Mouse (Mus musculus) left cerebral cortex, adult 2 months (tissue): Measurements from ENCODE around the gene Rab24. TPM values are rescaled to one million over a fixed set of nuclear protein-coding genes. Genes with fewer than 3 reads are reported as not detected.
A peak's percentile ranks its signal among the peaks of the same experiment; 100 is the strongest.

Source experiments
- DNase-seq, 2 experiments: peaks; one replicate each; pipeline ENCODE4 v3.0.0; 2021 to 2022; ENCODE audit warnings: low spot score in 2 of 2, mixed read lengths in 1 of 2; ENCODE audit errors: extremely low spot score in 1 of 2
- H3K27ac ChIP-seq: fragments of 200-600 bp; 2 replicates; pipeline ENCODE4 v1.8.1; 2022
- H3K4me3 ChIP-seq: fragments of 200-600 bp; 2 replicates; pipeline ENCODE4 v1.8.1; 2022
- CTCF ChIP-seq: fragments of 200-600 bp; IDR thresholded peaks from 2 replicates; pipeline ENCODE4 v1.8.1; 2022; ENCODE audit warnings: antibody characterized with exemption, mild to moderate bottlenecking, moderate library complexity
- intact Hi-C: fragments of 180-260 bp; cut with DNase I; formaldehyde crosslinking; loops from one replicate; pipeline ENCODE4 v1.15.1; 2025
- long read RNA-seq, 2 experiments: library from polyadenylated mRNA; stranded (forward); transcript quantifications; one replicate each; pipeline ENCODE4 v2.0.0; 2021; ENCODE audit warnings: borderline mapping rate in 2 of 2
- total RNA-seq, 2 experiments: library from RNA; stranded (reverse); gene quantifications; 2 replicates each; pipeline ENCODE4 v1.2.3; 2021

The Rab24 gene
- total RNA-seq: 10 to 100 TPM; 83.8 to 87.0 TPM
- long read RNA-seq, experiment 1, transcript Rab24-201 (8 exons, 1,168 nt): major isoform, 63 of 91 reads
- long read RNA-seq, experiment 1, partial matches to known transcripts: 4 of 91 reads
- long read RNA-seq, experiment 1, other reads (novel, unspliced or antisense): 23 of 91 reads
- long read RNA-seq, experiment 2, transcript Rab24-201 (8 exons, 1,168 nt): major isoform, 33 of 72 reads
- long read RNA-seq, experiment 2, partial matches to known transcripts: 6 of 72 reads
- long read RNA-seq, experiment 2, other reads (novel, unspliced or antisense): 33 of 72 reads

- intact Hi-C loops: no loop called here
- Histone ChIP-seq H3K27ac (peak within 1 kb of the TSS; percentile 83), H3K4me3 (peak within 1 kb of the TSS; percentile 72)
- peak; percentile 86 to 90 for DNase-seq
- TF ChIP-seq CTCF: no peak
These were observed at the start of gene Rab24 for GRCm38 (mm10) chr13:55321434-55322129. Rab24 (minus strand) TSS chr13:55321946.

GRCm38 (mm10) chr13:55371007-55371681 lies 49.4 kb upstream of the Rab24 start:
- intact Hi-C loops: no loop called here
- H3K4me3 ChIP-seq: no peak overlapping the region
- no peak overlapping the region for H3K27ac ChIP-seq
- TF ChIP-seq CTCF: no peak
- DNase-seq: no peak

DNA sequence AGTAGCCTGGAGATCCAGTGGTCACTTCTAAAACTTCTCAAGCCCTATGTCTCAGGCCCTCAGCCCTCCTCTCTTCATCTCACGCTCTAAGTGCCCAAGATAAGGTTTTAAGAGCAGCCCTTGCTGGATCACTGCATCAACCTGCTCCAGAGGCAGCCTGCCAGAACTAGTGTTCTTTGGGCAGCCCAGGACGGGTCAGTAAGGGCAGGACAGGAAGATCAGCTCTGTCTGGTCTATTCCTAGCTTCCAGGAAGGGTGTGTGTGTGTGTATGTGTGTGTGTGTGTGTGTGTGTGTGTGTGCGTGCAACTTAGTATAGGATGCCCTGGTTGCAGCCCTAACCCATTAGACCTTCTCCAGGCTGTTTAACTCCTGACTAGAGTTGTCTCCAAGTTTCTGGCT lies 48.5 kb upstream of the Rab24 start:
- Histone ChIP-seq H3K4me3 (peak overlapping the region; percentile 50), H3K27ac (peak overlapping the region; percentile 48)
- DNase-seq: no peak
- intact Hi-C loops: no loop called here
- no peak for TF ChIP-seq CTCF

- Histone ChIP-seq H3K27ac (peak within 1 kb of the TSS; percentile 48), H3K4me3 (peak within 1 kb of the TSS; percentile 50)
- TF ChIP-seq CTCF: no peak
- intact Hi-C loops: no loop called here
- peak; percentile 47 to 52 for DNase-seq
These were observed 47.9 kb upstream of the Rab24 start, which contains the start of gene Rgs14 for GRCm38 (mm10) chr13:55369531-55370114. Rgs14 (plus strand) TSS chr13:55369732.

DNA sequence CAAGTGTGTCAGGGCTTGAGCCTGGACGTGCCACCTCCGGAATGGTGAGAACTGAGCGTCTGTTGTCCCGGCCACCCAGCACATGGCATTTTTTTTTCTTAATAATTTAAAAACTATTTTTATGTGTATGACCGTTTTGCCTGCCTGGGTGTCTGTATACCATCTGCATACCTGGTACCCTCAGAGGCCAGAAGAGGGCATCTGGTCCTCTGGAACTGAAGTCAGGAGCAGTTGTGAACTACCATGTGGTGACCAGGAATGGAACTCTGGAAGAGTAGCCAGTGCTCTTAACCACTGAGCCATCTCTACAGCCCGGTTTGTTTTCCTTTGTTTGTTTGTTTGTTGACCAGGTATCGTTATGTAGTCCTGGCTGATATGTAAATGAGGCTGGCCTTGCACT lies 46.7 kb upstream of the Rab24 start:
- DNase-seq: no peak
- intact Hi-C loops: no loop called here
- Histone ChIP-seq H3K4me3 (no peak overlapping the region), H3K27ac (no peak overlapping the region)
- no peak; the same call in 1 of the 2 replicates for TF ChIP-seq CTCF

DNA sequence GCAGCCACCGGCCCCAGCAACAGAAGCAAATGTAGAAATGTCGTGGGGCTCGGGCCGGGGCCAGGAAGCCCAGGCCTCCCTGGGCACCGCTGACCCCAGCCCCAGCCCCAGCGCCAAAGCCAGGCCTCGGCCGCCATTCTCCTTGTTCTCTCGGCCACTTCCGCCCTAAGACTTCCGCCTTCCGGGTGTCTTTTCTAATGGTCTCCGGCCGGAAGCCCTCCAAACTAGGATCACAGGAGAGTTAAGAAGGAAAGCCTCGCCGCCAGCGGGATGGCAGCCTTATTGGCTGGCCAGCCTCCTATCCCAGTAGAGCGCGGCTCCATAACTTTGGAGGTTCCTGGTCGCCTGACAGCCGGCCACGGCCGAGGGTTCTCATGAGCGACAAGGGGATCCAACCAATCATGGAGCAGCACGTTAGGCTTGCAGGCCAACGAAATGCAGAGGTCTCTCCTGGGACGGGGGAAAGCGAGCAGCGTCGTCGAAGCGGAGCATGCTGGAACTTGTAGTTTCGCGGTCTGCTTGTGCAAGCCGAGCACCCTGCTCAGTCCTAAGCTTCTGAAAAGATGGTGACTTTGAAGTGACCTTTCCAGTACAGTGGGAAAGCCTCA lies 40.8 kb upstream of the Rab24 start, which contains the start of gene Lman2:
Lman2 (minus strand) TSS at position 331 of the 608 bp plus-strand sequence.
- peak within 1 kb of the TSS; percentile 94 for H3K27ac ChIP-seq
- no peak for TF ChIP-seq CTCF
- DNase-seq: peak; percentile 93 to 96
- peak within 1 kb of the TSS; percentile 96 for H3K4me3 ChIP-seq
- intact Hi-C loops: loop anchor here (2.0 kb wide), 1 partner anchor 34 kb away; the partner anchor contains the start of gene Mxd3

DNA sequence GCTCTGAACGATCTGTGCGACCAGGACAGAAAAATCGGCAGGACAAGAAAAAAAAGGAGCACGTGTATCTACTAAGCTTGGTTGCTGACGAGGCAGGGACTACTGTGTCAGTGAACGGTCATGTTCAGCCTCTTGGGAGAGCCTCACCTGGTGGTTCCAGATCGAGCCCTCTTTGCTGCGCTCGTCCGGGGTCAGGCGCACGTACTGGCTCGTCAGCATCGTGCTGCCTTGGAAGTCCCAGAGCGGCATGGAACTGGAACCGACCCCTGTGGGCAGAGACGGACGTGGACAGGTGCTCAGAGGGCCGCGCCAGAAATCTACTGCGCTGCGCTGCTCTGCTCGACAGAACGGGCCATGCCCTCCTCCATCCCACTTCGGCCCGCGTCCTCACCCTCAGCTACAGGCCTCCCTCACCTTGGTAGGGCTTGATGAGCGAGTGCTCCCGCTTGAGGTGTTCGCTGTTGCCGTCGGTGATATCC lies 40.3 kb upstream of the Rab24 start:
- intact Hi-C loops: loop anchor here (2.0 kb wide), 1 partner anchor 33 kb away; the partner anchor contains the start of gene Mxd3
- peak overlapping the region; percentile 96 for H3K4me3 ChIP-seq
- DNase-seq: no peak
- peak overlapping the region; percentile 94 for H3K27ac ChIP-seq
- no peak for TF ChIP-seq CTCF

DNA sequence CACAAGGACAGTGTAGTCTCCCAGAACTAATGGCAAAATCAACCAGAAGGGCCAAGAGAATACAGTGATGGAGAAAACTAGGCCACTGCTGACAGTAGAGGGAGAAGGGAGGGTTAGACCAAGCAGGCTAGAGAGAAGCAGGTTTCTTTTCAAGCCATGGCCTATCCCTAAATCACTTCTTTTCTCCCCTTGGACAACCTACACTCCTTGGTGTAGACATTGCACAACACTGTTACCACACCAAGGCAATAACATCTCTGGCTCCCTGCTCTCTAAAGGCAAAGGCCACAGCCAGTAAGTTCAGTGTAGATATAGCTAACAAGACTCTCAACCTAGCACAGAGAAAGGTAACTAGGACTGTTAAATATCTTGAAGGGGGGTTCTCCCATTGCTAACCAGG lies 39.4 kb upstream of the Rab24 start:
- Histone ChIP-seq H3K4me3 (peak overlapping the region; percentile 96), H3K27ac (no peak overlapping the region)
- TF ChIP-seq CTCF: no peak
- no peak for DNase-seq
- intact Hi-C loops: no loop called here

- Histone ChIP-seq H3K4me3 (no peak overlapping the region), H3K27ac (no peak overlapping the region)
- intact Hi-C loops: no loop called here
- no peak for TF ChIP-seq CTCF
- DNase-seq: no peak
These were observed 25.0 kb upstream of the Rab24 start for GRCm38 (mm10) chr13:55346745-55347144.

- H3K27ac ChIP-seq: peak overlapping the region; percentile 18; the same call in 1 of the 2 replicates
- H3K4me3 ChIP-seq: no peak overlapping the region
- intact Hi-C loops: no loop called here
- peak in 1 of 2 experiments; percentile 55 for DNase-seq
- no peak for TF ChIP-seq CTCF
These were observed 22.5 kb upstream of the Rab24 start for GRCm38 (mm10) chr13:55344286-55344685.

DNA sequence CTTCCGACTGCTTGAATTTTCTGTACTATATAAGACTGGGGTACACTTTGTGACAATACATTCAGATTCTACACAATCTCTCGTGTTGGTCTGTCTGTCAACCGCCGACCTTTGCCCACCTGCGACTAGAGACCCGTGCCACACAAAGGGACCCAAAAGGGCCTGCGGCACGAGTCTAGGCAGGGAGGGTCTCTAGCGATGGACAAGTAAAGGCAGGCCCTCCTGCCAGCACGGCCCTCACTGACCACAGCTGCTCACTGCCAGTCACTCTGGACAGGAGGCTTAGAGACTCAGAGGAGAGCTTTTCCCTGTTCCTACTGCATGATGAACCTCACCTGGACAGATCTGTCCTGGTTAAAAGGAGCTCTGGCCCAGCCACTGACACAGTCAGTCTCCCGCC lies 20.7 kb upstream of the Rab24 start:
- Histone ChIP-seq H3K4me3 (no peak overlapping the region), H3K27ac (no peak overlapping the region)
- no peak for TF ChIP-seq CTCF
- intact Hi-C loops: no loop called here
- no peak for DNase-seq
